Mouse (Mus musculus) intestine, postnatal 0 days (tissue): ENCODE results near the gene Nup188. TPM values are rescaled to one million over a fixed set of nuclear protein-coding genes. Genes with fewer than 3 reads are reported as not detected.

ENCODE experiments used
- ATAC-seq: fragments of 200-750 bp; cut with Nextera tagmentation; 2 replicates; pipeline ENCODE4 v1.8.0; 2017; ENCODE audit warnings: mild to moderate bottlenecking, moderate TSS enrichment, moderate library complexity
- H3K27ac ChIP-seq: fragments of 300-500 bp; sonication (generic); 2 replicates; pipeline ENCODE4 v1.5.1; 2014; ENCODE audit warnings: mild to moderate bottlenecking, low read depth, low read length, moderate library complexity
- H3K27me3 ChIP-seq: fragments of 300-500 bp; sonication (generic); replicated peaks from 2 replicates; pipeline ENCODE4 v1.6.1; 2014; ENCODE audit warnings: low read length, mixed read lengths; ENCODE audit not compliant: control insufficient read depth, insufficient read depth
- H3K36me3 ChIP-seq: fragments of 300-500 bp; sonication (generic); 2 replicates; pipeline ENCODE4 v1.6.1; 2014; ENCODE audit warnings: mild to moderate bottlenecking, moderate library complexity; ENCODE audit not compliant: control insufficient read depth, insufficient read depth
- H3K4me1 ChIP-seq: fragments of 300-500 bp; sonication (generic); replicated peaks from 2 replicates; pipeline ENCODE4 v1.6.1; 2014; ENCODE audit warnings: antibody characterized with exemption, low read length, mixed read lengths; ENCODE audit not compliant: control insufficient read depth, insufficient read depth
- H3K4me2 ChIP-seq: fragments of 300-500 bp; sonication (generic); replicated peaks from 2 replicates; pipeline ENCODE4 v1.6.1; 2014; ENCODE audit warnings: low read depth, mild to moderate bottlenecking, moderate library complexity
- H3K4me3 ChIP-seq: fragments of 300-500 bp; sonication (generic); 2 replicates; pipeline ENCODE4 v1.5.1; 2014; ENCODE audit warnings: low read depth, low read length
- H3K9ac ChIP-seq: fragments of 300-500 bp; sonication (generic); 2 replicates; pipeline ENCODE4 v1.6.1; 2014; ENCODE audit warnings: mild to moderate bottlenecking, low read depth, low read length
- H3K9me3 ChIP-seq: fragments of 300-500 bp; sonication (generic); 2 replicates; pipeline ENCODE4 v1.6.1; 2016; ENCODE audit warnings: mixed run types; ENCODE audit not compliant: control insufficient read depth
- CTCF ChIP-seq: sonication (generic); IDR thresholded peaks from 2 replicates; pipeline ENCODE4 v1.5.1; 2016; ENCODE audit warnings: low read depth, mild to moderate bottlenecking, control low read depth, antibody characterized with exemption, moderate library complexity
- WGBS: fragments of 180-500 bp; shearing (Covaris S2); extraction: QIAGEN DNeasy Blood & Tissue Kit; methylation state at CpG from one replicate; pipeline ENCODE4 v1.1.7; 2014; 5-methylcytosine and 5-hydroxymethylcytosine counted together
- polyA plus RNA-seq: library from polyadenylated mRNA; unstranded; fragments of >200 nt; fragmentation: Nextera tagmentation; extraction: Ambion mirVana; gene quantifications from 2 replicates; pipeline ENCODE4 v1.2.1, GENCODE M21; 2015

The Nup188 gene
- polyA plus RNA-seq, 1 experiment from 2014 or later: 9.1 TPM

- peak; percentile 53 for ATAC-seq
- H3K9ac ChIP-seq: no peak overlapping the region
- 48% methylated on average over 4 of the region's 4 CpGs for WGBS
- no peaks in the 10 kb centered on the region for H3K4me1 ChIP-seq
- no peak overlapping the region for H3K4me2 ChIP-seq
- H3K36me3 ChIP-seq: peaks cover 88% of the 10 kb centered on the region
- H3K27ac ChIP-seq: no peak overlapping the region
- H3K4me3 ChIP-seq: no peak overlapping the region
- H3K9me3 ChIP-seq: no peaks in the 10 kb centered on the region
- H3K27me3 ChIP-seq: no peaks in the 10 kb centered on the region
- TF ChIP-seq CTCF: peak; percentile 58
These were observed 33.1 kb downstream of the Nup188 start for GRCm38 (mm10) chr2:30319260-30319659.

GRCm38 (mm10) chr2:30323111-30323510 lies 36.9 kb downstream of the Nup188 start:
- H3K36me3 ChIP-seq: peaks cover 87% of the 10 kb centered on the region
- no peak for ATAC-seq
- H3K9me3 ChIP-seq: no peaks in the 10 kb centered on the region
- no peak overlapping the region for H3K4me2 ChIP-seq
- H3K4me1 ChIP-seq: no peaks in the 10 kb centered on the region
- WGBS: 91% methylated on average over 7 of the region's 7 CpGs
- no peak overlapping the region for H3K4me3 ChIP-seq
- no peaks in the 10 kb centered on the region for H3K27me3 ChIP-seq
- no peak for TF ChIP-seq CTCF
- no peak overlapping the region for H3K27ac ChIP-seq
- H3K9ac ChIP-seq: no peak overlapping the region

- Histone ChIP-seq H3K27ac (no peak overlapping the region), H3K9ac (no peak overlapping the region), H3K36me3 (peaks cover 96% of the 10 kb centered on the region), H3K9me3 (no peaks in the 10 kb centered on the region), H3K27me3 (no peaks in the 10 kb centered on the region), H3K4me2 (no peak overlapping the region), H3K4me3 (no peak overlapping the region), H3K4me1 (no peaks in the 10 kb centered on the region)
- no peak for TF ChIP-seq CTCF
- 93% methylated on average over 5 of the region's 5 CpGs for WGBS
- no peak for ATAC-seq
These were observed 39.1 kb downstream of the Nup188 start for GRCm38 (mm10) chr2:30325296-30325695.

GRCm38 (mm10) chr2:30327276-30327675 lies 41.1 kb downstream of the Nup188 start:
- Histone ChIP-seq H3K9ac (no peak overlapping the region), H3K27ac (no peak overlapping the region), H3K4me2 (no peak overlapping the region), H3K27me3 (no peaks in the 10 kb centered on the region), H3K9me3 (no peaks in the 10 kb centered on the region), H3K4me1 (no peaks in the 10 kb centered on the region), H3K4me3 (no peak overlapping the region), H3K36me3 (peaks cover 93% of the 10 kb centered on the region)
- no peak for TF ChIP-seq CTCF
- 92% methylated on average over 7 of the region's 7 CpGs for WGBS
- ATAC-seq: no peak

GRCm38 (mm10) chr2:30328791-30329190 lies 42.6 kb downstream of the Nup188 start:
- Histone ChIP-seq H3K27ac (no peak overlapping the region), H3K4me3 (no peak overlapping the region), H3K4me1 (no peaks in the 10 kb centered on the region), H3K36me3 (peaks cover 93% of the 10 kb centered on the region), H3K27me3 (no peaks in the 10 kb centered on the region), H3K9me3 (no peaks in the 10 kb centered on the region), H3K4me2 (no peak overlapping the region), H3K9ac (no peak overlapping the region)
- no peak for ATAC-seq
- no peak for TF ChIP-seq CTCF
- WGBS: 88% methylated on average over 3 of the region's 3 CpGs

- no peak for TF ChIP-seq CTCF
These were observed 49.1 kb downstream of the Nup188 start for GRCm38 (mm10) chr2:30335324-30335723.

More at GRCm38 (mm10) chr2:30335324-30335723, 49.1 kb downstream of the Nup188 start:
- Histone ChIP-seq H3K4me1 (no peaks in the 10 kb centered on the region), H3K9me3 (no peaks in the 10 kb centered on the region), H3K36me3 (peaks cover 93% of the 10 kb centered on the region), H3K4me3 (no peak overlapping the region), H3K9ac (no peak overlapping the region), H3K27me3 (no peaks in the 10 kb centered on the region), H3K4me2 (no peak overlapping the region), H3K27ac (no peak overlapping the region)
- 99% methylated on average over 2 of the region's 2 CpGs for WGBS
- no peak for ATAC-seq
